Mouse (Mus musculus) spleen, postnatal 36 days (tissue): ENCODE data around the gene Slc6a2.

Experiments
- DNase-seq, 2 experiments: peaks; one replicate each; pipeline ENCODE4 v3.0.0; 2022; ENCODE audit warnings: low spot score in 2 of 2, mixed read lengths in 1 of 2

Slc6a2 gene

GRCm38 (mm10) chr8:93030664-93031063 lies 70.8 kb downstream of the Slc6a2 start:
- no peak for DNase-seq

- DNase-seq = no peak
These were observed 79.0 kb downstream of the Slc6a2 start for GRCm38 (mm10) chr8:93038831-93039230.

GRCm38 (mm10) chr8:93040256-93040655 lies 80.4 kb downstream of the Slc6a2 start:
- no peak for DNase-seq

- DNase-seq = no peak
These were observed 81.1 kb downstream of the Slc6a2 start for GRCm38 (mm10) chr8:93040776-93041567.

GRCm38 (mm10) chr8:93043083-93043482 lies 83.2 kb downstream of the Slc6a2 start:
- no peak for DNase-seq

- no peak for DNase-seq
These were observed 88.2 kb downstream of the Slc6a2 start, which contains the start of gene Ces1a for GRCm38 (mm10) chr8:93048092-93048491. Gene Ces1a, minus strand, starts transcription at chr8:93048192.

GRCm38 (mm10) chr8:93048510-93049416 lies 88.9 kb downstream of the Slc6a2 start:
- no peak for DNase-seq
